Mouse (Mus musculus) kidney, embryonic 14.5 days (tissue): ENCODE data around the gene Slc25a21. TPM values are rescaled to one million over a fixed set of nuclear protein-coding genes. Genes with fewer than 3 reads are reported as not detected.

Experiments
- ATAC-seq: fragments of 200-750 bp; cut with Nextera tagmentation; 2 replicates; pipeline ENCODE4 v1.8.0; 2017; ENCODE audit warnings: moderate number of reproducible peaks, mild to moderate bottlenecking, moderate TSS enrichment, moderate library complexity; ENCODE audit not compliant: low FRiP score, low TSS enrichment
- H3K27ac ChIP-seq: fragments of 300-500 bp; sonication (generic); 2 replicates; pipeline ENCODE4 v1.5.1; 2014; ENCODE audit warnings: low read depth, mild to moderate bottlenecking, low read length, moderate library complexity, mixed read lengths
- H3K27me3 ChIP-seq: fragments of 300-500 bp; sonication (generic); 2 replicates; pipeline ENCODE4 v1.6.1; 2014; ENCODE audit warnings: mild to moderate bottlenecking, low read length; ENCODE audit not compliant: control insufficient read depth, insufficient read depth
- H3K36me3 ChIP-seq: fragments of 300-500 bp; sonication (generic); 2 replicates; pipeline ENCODE4 v1.6.1; 2014; ENCODE audit warnings: low read length, mixed read lengths; ENCODE audit not compliant: control insufficient read depth, insufficient read depth
- H3K4me1 ChIP-seq: fragments of 300-500 bp; sonication (generic); 2 replicates; pipeline ENCODE4 v1.6.1; 2014; ENCODE audit warnings: low read length, mixed read lengths; ENCODE audit not compliant: control insufficient read depth, insufficient read depth
- H3K4me2 ChIP-seq: fragments of 300-500 bp; sonication (generic); replicated peaks from 2 replicates; pipeline ENCODE4 v1.6.1; 2014; ENCODE audit warnings: low read depth, mild to moderate bottlenecking, low read length
- H3K4me3 ChIP-seq: fragments of 300-500 bp; sonication (generic); 2 replicates; pipeline ENCODE4 v1.5.1; 2014; ENCODE audit warnings: mild to moderate bottlenecking, low read length
- H3K9ac ChIP-seq: fragments of 300-500 bp; sonication (generic); 2 replicates; pipeline ENCODE4 v1.6.1; 2014; ENCODE audit warnings: low read depth, mild to moderate bottlenecking, low read length, moderate library complexity
- H3K9me3 ChIP-seq: fragments of 300-500 bp; sonication (generic); 2 replicates; pipeline ENCODE4 v1.6.1; 2016; ENCODE audit warnings: low read length; ENCODE audit not compliant: control insufficient read depth
- WGBS: fragments of 180-500 bp; shearing (Covaris S2); extraction: QIAGEN DNeasy Blood & Tissue Kit; methylation state at CpG from one replicate; pipeline ENCODE4 v1.1.7; 2014; 5-methylcytosine and 5-hydroxymethylcytosine counted together
- polyA plus RNA-seq: library from polyadenylated mRNA; unstranded; fragments of >200 nt; fragmentation: Nextera tagmentation; extraction: Ambion mirVana; gene quantifications from 2 replicates; pipeline ENCODE4 v1.2.1, GENCODE M21; 2014

Slc25a21 gene
- polyA plus RNA-seq, 1 experiment from 2014 or later, result 2.8 TPM

DNA sequence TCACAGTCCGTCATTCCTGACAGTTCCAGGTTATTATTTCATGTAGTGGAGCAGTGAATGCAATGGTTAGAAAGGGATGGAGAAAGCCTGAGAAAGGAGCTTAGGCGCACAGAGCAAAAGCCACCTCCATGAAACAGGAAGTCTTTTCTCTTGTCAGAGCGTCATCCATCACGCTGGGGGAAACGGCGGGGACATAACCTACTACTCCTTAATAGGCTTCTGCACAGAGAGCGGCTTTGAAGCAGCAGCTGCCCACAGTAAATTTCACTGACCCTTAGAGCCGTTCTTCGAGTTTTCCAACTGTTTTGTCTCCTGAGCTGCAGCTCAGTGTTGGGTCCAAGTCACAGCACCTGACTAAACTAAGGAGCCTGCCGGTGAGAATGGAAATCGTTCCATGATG lies 188.3 kb downstream of the Slc25a21 start:
- peak; percentile 66; the same call in 1 of the 2 replicates for ATAC-seq

DNA sequence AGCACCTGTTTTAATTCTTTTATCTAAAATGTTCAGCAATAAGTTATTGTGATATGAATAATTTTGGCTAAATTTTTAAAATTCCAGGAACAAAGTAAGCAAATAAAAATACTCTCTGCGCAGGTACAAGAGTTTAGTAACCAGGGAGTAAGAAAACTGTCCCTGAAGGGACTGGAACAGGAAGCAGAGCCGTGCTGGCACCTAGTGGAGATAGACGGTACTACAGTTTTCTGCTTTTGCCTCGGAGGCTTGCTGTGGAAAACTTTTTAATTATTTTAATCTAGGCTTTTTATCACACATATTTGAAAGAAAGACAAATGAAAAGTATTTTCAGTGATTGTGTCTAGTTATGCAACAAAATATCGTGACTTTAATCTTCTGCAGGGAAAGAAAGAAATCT lies 211.2 kb downstream of the Slc25a21 start:
- Histone ChIP-seq H3K27ac (no peak overlapping the region), H3K4me1 (no peaks in the 10 kb centered on the region), H3K27me3 (peaks cover 8% of the 10 kb centered on the region; the same call in 1 of the 2 replicates), H3K4me3 (no peak overlapping the region), H3K4me2 (no peak overlapping the region), H3K9ac (no peak overlapping the region), H3K9me3 (no peaks in the 10 kb centered on the region), H3K36me3 (no peaks in the 10 kb centered on the region)
- no peak for ATAC-seq
- 4% methylated on average over 5 of the region's 5 CpGs for WGBS

More for the DNA sequence above, 188.3 kb downstream of the Slc25a21 start:
- no peaks in the 10 kb centered on the region for H3K9me3 ChIP-seq
- no peak overlapping the region for H3K9ac ChIP-seq
- H3K27ac ChIP-seq, result no peak overlapping the region
- H3K36me3 ChIP-seq, result no peaks in the 10 kb centered on the region
- no peak overlapping the region for H3K4me2 ChIP-seq
- H3K4me3 ChIP-seq, result no peak overlapping the region
- H3K27me3 ChIP-seq, result no peaks in the 10 kb centered on the region
- no peaks in the 10 kb centered on the region for H3K4me1 ChIP-seq
- WGBS, result 5% methylated on average over 11 of the region's 11 CpGs

DNA sequence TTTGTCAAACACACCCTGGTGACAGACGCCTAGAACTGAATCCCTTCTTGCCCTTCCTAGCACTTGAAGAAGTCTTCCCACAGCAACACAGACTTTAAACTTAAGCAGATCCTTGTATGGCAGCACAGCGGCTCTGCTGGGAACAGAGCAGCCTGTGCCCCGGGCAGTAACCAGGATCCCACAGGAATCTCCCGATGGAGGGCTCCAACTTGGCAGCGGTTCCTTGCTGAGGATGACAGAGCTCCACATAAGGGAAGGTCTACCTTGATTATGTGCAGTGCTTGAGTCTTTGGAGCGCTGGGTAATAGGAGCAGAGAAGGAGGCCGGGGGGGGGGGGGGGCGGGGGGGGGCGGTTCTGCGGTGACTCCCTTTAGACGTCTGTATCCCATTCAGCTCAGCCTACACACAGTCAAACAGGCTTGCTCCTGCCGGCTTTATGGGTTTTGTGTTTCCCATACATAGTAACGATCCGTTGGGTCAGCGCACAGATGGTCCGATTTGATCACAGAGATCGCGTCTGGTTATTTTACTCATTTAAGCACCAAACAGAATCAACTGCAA lies 215.1 kb downstream of the Slc25a21 start:
- Histone ChIP-seq H3K36me3 (no peaks in the 10 kb centered on the region), H3K4me3 (no peak overlapping the region), H3K27me3 (no peaks in the 10 kb centered on the region; the same call in 1 of the 2 replicates), H3K27ac (no peak overlapping the region), H3K9me3 (no peaks in the 10 kb centered on the region), H3K4me1 (no peaks in the 10 kb centered on the region), H3K9ac (no peak overlapping the region), H3K4me2 (no peak overlapping the region)
- no peak for ATAC-seq
- 79% methylated on average over 14 of the region's 18 CpGs for WGBS

DNA sequence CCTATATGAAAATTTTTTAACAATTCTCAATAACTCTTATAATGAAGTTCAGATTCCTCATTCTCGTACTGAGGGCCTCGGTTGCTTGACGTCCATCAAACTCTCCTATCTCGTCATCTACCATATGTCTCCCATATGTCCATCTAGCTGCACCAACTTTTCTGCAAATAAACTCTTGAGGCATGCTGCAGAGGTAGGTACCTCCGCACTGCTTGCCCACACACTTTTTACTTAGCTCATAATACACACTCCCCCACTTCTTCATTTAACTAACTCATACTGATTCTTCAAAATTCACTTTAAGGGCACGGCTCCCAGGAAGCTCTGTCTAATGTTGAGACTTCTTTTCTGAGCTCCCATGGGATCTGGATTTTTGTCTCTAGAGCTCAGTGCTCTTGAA lies 222.0 kb downstream of the Slc25a21 start:
- 93% methylated on average over 6 of the region's 6 CpGs for WGBS
- no peak for ATAC-seq
- Histone ChIP-seq H3K27me3 (no peaks in the 10 kb centered on the region), H3K4me2 (no peak overlapping the region), H3K4me3 (no peak overlapping the region), H3K9me3 (no peaks in the 10 kb centered on the region), H3K4me1 (no peaks in the 10 kb centered on the region), H3K36me3 (no peaks in the 10 kb centered on the region), H3K27ac (no peak overlapping the region), H3K9ac (no peak overlapping the region)

DNA sequence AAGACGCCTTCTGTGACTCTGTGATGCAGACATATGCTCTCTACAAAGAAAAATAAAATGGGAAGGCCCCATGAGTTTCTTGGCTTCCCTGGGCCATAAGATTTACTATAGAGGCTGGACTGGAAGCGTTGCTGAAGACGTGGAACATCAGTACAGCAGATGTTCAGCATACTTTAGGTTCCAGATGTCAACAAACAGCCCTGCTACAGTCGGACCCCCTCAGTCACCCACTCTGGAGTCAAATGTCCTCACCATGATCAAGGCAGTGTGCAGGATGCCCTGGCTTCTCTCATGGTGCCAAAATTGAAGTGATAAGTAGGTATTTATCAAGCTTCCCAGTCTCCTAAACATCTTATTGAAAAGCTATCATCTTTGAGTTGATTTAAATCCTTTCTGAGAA lies 234.0 kb downstream of the Slc25a21 start:
- Histone ChIP-seq H3K27me3 (no peaks in the 10 kb centered on the region), H3K4me3 (no peak overlapping the region), H3K4me2 (no peak overlapping the region), H3K27ac (no peak overlapping the region), H3K9me3 (no peaks in the 10 kb centered on the region), H3K4me1 (peaks cover 7% of the 10 kb centered on the region; the same call in 1 of the 2 replicates), H3K36me3 (no peaks in the 10 kb centered on the region), H3K9ac (no peak overlapping the region)
- WGBS, result 42% methylated on average over 4 of the region's 4 CpGs
- no peak; the same call in 1 of the 2 replicates for ATAC-seq

DNA sequence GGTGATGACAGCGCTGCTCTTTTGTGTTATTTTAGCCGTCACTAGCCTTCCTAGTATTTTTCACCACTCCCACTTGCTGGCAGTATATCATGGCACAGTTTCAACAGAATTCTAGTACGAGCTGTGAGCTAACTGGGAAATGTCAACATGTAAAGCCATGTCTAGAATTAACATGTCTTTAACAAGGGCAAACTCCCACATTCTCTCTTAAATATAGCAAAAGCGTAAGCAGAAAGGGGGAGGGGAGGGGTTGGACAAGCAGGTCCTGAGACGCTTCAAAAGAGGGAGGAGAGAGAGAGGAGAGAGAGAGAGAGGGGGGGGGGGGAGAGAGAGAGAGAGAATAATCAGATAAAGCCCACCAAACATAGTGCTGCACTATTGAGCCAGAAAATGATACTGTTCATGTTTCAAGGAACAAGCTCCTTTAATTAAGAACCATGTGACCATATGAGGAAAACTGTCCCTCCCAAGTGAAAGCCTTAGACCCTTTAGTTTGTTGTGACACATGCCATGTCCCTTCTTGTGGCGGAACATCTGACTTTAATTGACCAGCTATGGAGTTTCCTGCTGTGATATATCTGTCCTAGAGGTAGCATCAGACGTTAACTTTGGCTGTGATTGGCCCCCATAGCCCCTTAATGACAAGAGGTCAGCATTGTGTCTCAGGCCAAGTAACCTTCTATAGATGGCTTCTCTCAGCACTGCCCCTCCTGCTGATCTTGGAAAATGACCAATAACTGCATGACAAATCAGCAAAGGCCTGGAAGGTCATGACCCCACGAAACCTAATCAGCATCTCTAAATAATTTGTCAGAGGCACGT lies 237.8 kb downstream of the Slc25a21 start:
- ATAC-seq, result peak; percentile 71
- Histone ChIP-seq H3K4me2 (peak overlapping the region; percentile 25), H3K27me3 (peaks cover 13% of the 10 kb centered on the region), H3K27ac (no peak overlapping the region), H3K9me3 (no peaks in the 10 kb centered on the region), H3K36me3 (no peaks in the 10 kb centered on the region), H3K4me1 (peaks cover 7% of the 10 kb centered on the region; the same call in 1 of the 2 replicates), H3K9ac (no peak overlapping the region), H3K4me3 (no peak overlapping the region)
- 9% methylated on average over 9 of the region's 9 CpGs for WGBS

DNA sequence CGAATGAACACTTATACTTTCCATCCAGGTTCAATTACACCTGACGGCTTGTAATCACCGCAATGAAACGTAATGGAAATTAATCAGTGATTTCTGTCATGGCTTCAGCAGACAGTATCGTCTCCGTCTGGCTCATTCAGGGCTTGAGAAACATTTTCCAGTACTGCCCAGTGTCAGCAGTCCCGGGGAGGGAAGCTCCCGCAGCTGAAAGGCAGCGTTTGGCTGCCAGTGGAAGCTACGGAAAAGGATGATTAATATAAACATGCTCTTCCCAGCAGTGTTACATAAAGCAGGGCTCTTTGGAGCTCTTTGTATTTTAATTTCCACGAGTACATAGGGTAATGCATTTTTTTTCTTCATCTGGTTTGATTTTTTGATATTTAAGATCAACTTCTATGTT lies 239.0 kb downstream of the Slc25a21 start:
- WGBS, result 44% methylated on average over 11 of the region's 11 CpGs
- Histone ChIP-seq H3K4me3 (no peak overlapping the region), H3K27ac (no peak overlapping the region), H3K9me3 (no peaks in the 10 kb centered on the region), H3K27me3 (peaks cover 13% of the 10 kb centered on the region), H3K4me1 (peaks cover 7% of the 10 kb centered on the region; the same call in 1 of the 2 replicates), H3K9ac (no peak overlapping the region), H3K4me2 (no peak overlapping the region), H3K36me3 (no peaks in the 10 kb centered on the region)
- ATAC-seq, result no peak

DNA sequence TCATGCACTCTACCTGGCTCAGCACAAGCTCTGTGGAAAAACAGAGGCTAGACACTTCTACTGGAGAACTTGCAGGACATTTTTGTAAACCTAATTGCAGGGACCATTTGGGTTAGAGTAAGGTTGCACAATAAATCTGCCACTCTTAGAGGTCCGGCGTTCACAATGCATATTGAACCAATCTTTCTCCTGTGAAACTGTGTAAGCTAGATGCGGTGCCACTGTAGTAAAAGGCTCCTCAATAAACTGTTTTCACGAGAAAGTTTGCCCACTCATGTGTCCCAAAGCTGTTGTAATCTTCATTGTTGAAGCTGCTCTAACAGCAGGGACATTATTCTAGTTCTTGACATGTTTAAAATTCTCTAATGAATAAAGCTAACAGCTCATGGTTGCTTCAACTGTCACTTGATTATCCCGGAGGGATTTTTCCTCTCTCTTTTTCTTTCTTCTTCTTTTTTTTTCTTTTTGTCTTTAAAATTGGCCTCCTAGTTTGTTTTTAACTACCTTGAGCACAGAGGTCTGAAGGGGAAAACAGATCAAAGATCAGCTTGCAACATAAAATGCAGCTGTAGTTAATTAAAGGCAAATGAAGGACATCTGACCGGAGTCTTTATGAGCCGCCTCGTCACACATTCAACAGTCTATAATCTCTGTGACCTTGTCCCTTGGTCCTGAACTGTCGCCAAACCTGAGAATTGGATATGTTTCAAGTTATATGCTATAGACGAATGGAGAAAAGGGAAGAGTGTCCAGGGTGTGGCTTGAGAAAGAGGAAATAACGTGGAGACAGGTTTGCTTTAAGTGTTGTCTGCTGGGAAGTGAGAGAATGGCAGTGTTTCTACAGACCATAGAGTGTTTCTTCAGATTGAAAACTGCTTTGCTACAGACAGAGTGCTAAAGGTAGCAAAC lies 245.3 kb downstream of the Slc25a21 start:
- H3K4me1 ChIP-seq, result no peaks in the 10 kb centered on the region
- ATAC-seq, result no peak

More for the DNA sequence above, 245.3 kb downstream of the Slc25a21 start:
- H3K4me2 ChIP-seq, result no peak overlapping the region
- H3K27ac ChIP-seq, result no peak overlapping the region
- peaks cover 9% of the 10 kb centered on the region; the same call in 1 of the 2 replicates for H3K27me3 ChIP-seq
- H3K9ac ChIP-seq, result no peak overlapping the region
- H3K4me3 ChIP-seq, result no peak overlapping the region
- WGBS, result 16% methylated on average over 11 of the region's 11 CpGs
- no peaks in the 10 kb centered on the region for H3K9me3 ChIP-seq
- no peaks in the 10 kb centered on the region for H3K36me3 ChIP-seq
